In the genomic region with DNA sequence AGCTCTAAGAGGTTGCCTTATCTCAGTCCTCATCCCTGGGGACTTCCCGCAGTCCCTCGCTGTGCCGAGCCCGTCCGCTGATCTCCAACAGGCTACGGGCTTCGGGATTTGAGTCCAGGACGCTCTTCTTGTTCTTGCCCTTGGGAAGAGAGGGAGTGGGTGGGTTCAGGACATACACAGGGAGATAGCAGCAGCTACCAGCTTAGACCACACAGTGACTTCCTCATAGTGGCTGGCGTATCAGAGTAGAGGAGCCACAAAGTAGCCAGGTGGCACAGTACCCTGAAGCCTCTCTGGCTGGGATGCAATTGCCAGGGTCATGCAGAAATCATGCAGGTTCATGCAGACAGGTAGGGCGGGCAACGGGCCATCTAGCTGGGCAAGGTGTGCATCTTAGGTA, we compare ENCODE assay signal across 34 mouse cellular contexts.
"Had no signal": no experiment of that assay in that cellular context is flagged by ENCODE, and none has a peak within 500 bp of the region (broad histone marks: within the 10 kb centered on the region; RNA-seq: fewer than 3 reads in every experiment).

No protein-coding gene starts in this region.

- H3K36me3 ChIP-seq: hindbrain, embryonic 15.5 days; intestine, embryonic 15.5 days had no signal

- H3K27ac ChIP-seq: heart, embryonic 13.5 days; heart, embryonic 15.5 days; hindbrain, embryonic 10.5 days; hindbrain, embryonic 12.5 days; hindbrain, embryonic 13.5 days; hindbrain, embryonic 14.5 days; hindbrain, embryonic 15.5 days; hindbrain, postnatal 0 days; intestine, embryonic 15.5 days; kidney, embryonic 15.5 days; kidney, postnatal 0 days; layer of hippocampus, adult 2 months; left cerebral cortex, adult 2 months had no signal

- H3K9ac ChIP-seq: heart, embryonic 12.5 days; heart, embryonic 13.5 days; heart, embryonic 15.5 days; hindbrain, embryonic 12.5 days; hindbrain, embryonic 13.5 days; hindbrain, embryonic 14.5 days; hindbrain, embryonic 15.5 days; intestine, embryonic 15.5 days; kidney, embryonic 15.5 days had no signal

- DNase-seq: heart, postnatal 10 days; heart, postnatal 14 days; heart, postnatal 36 days; heart, postnatal 4 days; kidney, adult 11 months; kidney, adult 18-20 months; kidney, adult 2 months; kidney, adult 8-10 months; kidney, adult 9 months; kidney, postnatal 10 days; kidney, postnatal 14 days; kidney, postnatal 25 days; kidney, postnatal 36 days; kidney, postnatal 4 days; layer of hippocampus, adult 9-11 months; layer of hippocampus, postnatal 36 days had no signal

- H3K4me3 ChIP-seq: heart, embryonic 12.5 days; heart, embryonic 13.5 days; heart, embryonic 15.5 days; hindbrain, embryonic 10.5 days; hindbrain, embryonic 12.5 days; hindbrain, embryonic 13.5 days; hindbrain, embryonic 15.5 days; intestine, embryonic 15.5 days; kidney, embryonic 15.5 days; layer of hippocampus, adult 2 months; left cerebral cortex, adult 2 months had no signal

- H3K27me3 ChIP-seq: heart, embryonic 12.5 days; heart, embryonic 13.5 days; heart, embryonic 15.5 days; hindbrain, embryonic 15.5 days; intestine, embryonic 15.5 days; kidney, embryonic 15.5 days had no signal

- H3K9me3 ChIP-seq: heart, embryonic 12.5 days; heart, embryonic 13.5 days; heart, embryonic 15.5 days; hindbrain, embryonic 10.5 days; hindbrain, embryonic 12.5 days; hindbrain, embryonic 13.5 days; hindbrain, embryonic 15.5 days; intestine, embryonic 15.5 days; kidney, embryonic 15.5 days had no signal

- ATAC-seq: hindbrain, embryonic 16.5 days; hindbrain, postnatal 0 days; inflammation-experienced regulatory T-cells, adult 6 months; intestine, embryonic 15.5 days; intestine, embryonic 16.5 days; intestine, postnatal 0 days had no signal
